Mouse (Mus musculus): ENCODE data around the gene Zfp872.
A peak's percentile ranks its signal among the peaks of the same experiment; 100 is the strongest.
"Not testable (repeated sequence)": the region's sequence is repeated elsewhere in the genome, so short reads cannot be mapped to it uniquely, and the experiment has no call there.

Zfp872 gene

DNA sequence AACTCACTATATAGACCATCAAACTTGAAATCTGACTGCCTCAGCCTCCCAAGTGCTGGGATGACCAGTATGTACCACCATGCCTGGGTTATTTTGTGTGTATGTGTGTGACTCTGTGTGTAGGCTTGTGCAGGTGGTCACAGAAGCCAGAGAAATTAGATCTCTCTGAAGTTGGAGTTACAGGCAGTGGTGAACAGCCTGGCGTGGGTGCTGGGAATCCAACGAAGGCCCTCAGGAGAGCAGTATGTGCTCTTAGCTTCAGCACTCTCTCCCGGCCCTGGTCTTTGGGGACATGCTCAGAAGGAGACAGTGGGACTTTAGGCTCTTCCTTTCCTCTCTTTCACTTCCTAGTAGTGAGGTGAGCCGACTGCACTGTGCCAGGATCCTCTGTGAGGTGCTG, 15.6 kb upstream of the Zfp872 start:
- no peak for DNase-seq

DNA sequence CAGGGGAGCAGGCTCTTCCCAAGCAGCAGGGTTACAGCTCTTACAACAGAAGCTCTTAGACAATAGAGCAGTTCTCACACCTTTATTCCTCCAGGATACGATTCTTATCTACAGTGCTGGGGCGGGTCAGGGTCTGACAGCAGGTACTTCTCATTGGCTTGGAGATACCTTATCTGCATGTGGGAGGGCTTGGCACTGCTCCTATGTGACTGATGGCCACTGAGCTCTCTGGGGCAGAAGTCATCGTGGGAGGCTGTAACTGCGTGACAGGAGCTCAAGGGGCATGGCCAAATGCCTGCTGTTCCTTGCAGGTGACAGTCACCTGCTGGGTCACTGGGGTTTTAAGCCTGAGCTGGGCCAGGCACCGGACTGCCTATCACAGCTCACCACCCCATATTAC, 8.5 kb downstream of the Zfp872 start:
- no peak for DNase-seq

DNA sequence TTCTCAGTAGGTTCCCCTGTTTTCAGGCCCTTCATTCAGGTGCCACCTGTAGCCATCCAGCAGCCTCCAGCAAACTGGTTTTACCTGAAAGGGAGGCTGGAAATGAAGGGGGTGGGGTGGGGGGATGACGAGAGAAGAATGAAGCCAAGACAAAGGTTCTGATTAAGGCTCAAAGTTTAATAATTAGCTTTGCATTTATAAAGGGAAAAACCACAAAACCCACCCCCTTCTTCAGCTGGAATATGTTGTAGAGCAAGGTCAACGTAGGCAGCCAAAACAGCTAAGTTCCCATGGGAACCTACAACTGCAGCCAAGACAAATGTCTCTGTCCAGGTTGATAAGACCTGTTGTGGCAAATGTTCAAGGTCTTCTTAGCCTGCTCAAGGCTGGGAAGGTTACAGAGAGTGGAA, 25.9 kb downstream of the Zfp872 start:
- DNase-seq: no peak

DNA sequence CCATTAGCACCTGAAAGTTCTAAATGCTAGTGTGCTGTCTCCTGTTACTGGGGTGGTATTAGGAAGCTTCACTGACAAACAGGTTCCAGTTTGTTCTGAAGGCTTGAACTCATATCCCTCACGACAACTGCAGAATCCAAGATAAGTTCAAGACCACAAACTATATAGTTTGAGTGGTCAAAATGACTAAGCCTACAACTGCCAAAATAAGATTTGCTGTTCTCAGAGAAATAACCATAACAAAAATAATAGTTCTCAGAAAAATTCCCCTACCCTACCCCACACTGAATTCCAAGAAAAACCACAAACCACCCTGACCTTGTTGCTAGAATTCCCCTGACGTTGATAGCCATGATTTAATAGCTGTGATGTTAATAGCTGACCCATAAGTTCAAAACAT, 26.7 kb downstream of the Zfp872 start:
- DNase-seq: no peak

DNA sequence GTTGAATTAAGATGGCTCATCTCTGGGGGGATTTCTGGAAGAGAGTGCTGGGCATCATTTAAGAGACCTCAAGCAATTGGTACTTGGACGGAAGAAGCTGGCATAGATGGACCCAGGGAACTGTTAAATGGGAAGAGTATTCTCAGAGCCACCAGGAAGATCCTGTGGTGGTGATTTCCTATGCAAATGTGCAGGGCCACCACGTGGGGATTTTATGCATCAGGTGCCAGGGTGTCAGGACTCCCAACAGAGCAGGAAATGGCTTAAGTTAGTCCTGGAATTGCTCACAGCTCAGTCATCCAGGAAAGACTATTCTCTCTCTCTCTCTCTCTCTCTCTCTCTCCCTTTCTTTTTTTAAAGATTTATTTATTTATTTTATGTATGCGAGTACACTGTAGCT, 28.8 kb downstream of the Zfp872 start:
- DNase-seq: no peak

DNA sequence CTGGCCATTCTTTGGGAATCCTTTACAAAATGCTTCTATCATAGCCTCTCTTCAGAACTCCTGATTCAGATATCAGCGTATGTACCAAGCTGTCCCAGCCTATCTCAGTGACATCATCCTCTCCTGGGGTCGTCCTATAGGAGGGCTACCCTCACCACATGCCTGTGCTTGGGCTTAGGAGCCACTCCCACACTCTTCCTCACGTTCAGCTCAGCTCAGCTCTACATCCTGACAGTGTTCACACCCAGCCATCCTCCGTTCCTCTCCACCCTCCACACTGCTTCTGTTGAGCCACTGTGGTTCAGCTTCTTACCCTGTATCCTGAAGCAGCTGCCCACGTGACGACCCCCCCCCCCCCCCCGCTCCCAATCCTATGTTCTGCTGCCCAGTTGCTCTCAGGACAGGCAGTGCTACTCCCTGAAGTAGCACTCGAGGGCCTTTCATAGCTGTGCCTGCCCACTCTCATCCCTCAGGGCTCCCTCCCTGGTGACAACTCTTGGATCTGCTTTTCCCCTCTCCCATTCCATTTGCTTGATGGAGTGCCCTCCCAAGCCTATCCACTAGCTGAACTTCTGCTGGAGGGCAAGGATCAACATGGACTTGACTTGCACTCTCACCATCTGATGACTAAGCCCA, 30.1 kb downstream of the Zfp872 start:
- no peak for DNase-seq

DNA sequence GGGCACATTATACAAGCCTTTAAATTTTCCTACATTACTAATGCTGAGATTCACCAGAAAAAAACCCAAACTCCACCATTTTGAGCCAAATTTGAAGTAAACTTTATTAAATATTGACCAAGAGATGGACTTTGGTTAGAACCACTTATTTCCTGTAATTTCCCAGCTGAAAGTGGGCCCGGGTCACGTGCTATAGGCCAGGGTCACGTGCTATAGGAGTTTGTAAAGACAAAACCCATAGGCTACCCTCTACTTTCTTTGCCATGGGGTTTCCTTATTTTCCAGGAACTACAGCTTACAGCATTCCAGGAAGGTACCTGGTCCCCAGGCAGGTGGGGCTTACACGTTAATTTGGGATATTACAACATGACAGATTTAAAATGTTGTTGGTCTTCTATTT, 36.2 kb downstream of the Zfp872 start:
- no peak for DNase-seq

DNA sequence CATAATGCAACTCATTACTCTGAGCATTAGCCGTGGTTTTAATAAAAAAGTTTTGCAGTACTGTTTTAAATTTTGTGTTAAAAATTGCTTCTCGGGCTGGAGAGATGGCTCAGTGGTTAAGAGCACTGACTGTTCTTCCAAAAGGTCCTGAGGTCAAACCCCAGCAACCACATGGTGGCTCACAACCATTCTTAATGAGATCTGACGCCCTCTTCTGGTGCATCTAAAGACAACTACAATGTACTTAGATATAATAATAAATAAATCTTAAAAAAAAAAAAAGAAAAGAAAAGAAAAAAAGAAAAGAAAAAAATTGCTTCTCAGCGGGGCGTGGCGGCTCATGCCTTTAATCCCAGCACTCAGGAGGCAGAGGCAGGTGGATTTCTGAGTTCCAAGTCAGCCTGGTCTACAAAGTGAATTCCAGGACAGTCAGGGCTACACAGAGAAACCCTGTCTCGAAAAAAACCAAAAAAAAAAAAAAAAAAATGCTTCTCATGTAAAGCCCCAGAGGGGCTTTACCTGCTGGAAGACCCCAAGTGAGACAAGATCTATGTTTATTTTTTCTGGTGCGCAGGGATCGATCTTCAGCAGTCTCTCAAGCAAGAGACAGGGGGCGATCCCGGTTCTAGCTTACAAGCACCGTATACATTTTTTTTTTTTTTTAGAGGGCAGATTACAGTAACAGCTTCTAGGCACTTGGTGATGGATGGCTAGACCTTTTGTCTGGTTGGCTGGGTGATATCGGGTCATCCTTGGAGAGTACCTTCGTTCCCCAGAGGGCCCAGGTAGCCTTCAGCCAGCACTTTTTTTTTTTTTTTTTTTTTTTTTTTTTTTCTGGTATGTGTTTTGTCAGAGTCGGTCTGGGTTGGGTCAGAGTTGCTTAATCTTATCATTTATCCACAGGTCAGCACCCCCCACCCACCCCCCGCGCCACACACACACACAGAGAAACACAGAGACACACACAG, 36.9 kb downstream of the Zfp872 start:
- peak; percentile 50 to 61 for DNase-seq

DNA sequence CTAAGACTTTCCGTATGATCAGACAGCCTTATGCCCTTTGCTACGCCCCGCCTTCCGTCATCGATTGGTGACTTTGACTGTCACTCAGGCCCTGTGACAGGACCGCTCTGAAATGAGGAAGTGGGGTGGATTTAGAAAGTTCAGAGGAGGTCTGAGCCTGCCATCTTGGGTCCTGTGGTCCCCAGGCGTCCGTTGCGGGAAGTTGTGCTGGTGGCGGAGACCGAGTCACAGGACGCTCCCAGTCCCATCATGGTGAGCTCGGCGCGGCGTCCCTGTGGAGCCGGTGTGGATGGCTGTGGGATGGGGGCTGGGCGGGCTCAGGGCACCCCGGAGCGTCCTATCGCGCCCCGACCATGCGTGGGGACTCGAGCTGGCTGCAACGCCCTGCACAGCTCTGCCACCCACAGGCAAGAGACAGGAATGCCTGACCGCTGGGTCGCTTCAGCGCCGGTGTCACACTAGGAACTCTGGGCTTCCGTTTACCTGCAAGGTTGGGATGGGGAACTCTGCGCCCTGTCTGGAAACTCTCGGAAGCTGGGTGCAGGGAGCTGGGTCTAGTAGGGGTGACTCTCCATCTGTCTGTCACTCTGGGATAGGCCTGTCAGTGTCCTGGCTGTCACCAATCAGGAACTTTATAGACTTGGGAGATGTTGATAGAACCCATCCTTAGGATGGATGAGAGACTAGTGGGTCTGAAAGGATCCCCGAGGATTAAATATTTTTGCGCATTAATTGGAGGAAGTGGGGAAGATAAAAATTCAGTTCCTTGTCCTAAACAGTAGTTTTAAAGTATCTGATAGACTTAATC, 37.9 kb downstream of the Zfp872 start, which contains the start of gene Zfp809:
Gene Zfp809 (plus strand): TSS at position 134 of the 808 bp plus-strand sequence.
- DNase-seq: peak; percentile 99 to 100

DNA sequence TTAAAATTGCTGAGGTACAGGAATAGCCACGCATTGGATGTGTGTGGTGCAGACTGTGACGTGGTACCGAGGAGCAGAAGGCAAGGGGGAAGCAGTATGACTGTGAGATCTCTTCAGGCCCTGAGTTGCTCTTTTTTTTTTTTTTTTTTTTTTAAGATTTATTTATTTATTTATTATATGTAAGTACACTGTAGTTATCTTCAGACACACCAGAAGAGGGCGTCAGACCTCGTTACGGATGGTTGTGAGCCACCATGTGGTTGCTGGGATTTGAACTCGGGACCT, 38.4 kb downstream of the Zfp872 start:
- not testable (repeated sequence) for DNase-seq

DNA sequence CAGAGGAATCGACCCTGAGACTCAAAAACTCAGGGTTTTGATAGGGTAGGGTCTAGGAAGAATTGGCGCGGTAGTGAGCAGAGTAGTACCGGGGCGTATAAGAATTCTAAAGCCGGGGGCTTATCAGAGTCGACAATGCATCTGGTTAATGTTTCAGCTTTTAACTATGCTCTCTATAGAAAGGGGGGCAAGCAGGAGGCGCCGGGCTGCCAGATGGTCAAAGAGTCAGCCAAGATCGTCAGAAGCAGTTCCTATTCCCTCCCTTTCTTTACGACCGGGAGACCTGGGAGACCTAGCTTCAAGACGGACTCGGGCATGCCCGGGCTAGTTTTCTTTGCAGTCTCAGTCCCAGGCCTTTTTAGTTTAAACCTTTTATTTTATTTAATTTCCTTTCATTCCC, 39.0 kb downstream of the Zfp872 start:
- peak in 1 of 2 experiments; percentile 6 for DNase-seq

DNA sequence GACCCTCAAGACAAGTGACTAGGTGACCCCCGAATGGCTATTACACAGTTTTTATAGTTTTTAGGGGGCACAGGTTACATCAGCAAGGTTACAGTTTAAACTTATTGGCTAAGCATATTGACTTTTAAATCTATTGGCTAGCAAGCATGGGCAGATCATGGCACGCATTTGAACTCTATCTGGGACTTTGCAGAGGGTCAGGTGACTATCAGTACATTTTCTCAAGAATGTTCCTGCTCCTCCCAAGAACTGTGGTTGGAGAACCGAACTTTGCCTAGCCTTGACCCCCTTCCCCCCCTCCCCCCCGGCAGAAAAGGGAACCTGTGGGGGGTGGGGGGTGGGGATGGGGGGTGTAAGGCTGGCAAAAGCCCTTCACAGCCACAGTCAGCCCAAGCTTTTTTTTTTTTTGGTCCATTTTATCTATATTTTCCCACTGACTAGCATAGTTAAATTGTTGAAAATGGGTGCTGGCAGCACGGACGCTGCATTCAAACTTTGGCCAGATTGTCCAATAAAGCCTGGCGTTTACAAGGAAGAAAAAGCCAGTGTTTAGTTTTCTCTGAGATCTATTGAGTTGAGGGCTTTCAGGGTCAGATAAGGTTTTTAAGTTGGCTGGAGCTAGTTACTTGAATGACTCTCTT, 41.6 kb downstream of the Zfp872 start:
- DNase-seq: no peak

DNA sequence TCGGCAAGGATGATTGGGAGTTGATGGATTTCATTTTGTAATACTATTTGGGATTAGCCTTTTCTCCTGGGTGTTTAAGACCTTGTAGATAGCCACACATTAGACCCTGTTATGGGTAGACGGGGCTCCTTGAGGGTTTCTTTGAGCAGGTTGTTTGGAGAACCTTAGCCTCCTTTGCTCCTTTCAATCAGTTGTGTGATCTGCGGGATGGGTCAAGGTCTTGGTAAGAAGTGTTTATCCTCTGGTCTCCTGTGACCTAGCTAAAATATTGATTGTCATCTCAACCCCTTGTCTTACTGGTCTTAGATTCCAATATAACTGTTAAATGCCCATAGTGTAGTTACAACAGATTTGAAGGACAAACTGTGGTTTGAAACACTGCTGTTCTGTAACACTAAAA, 42.2 kb downstream of the Zfp872 start:
- no peak for DNase-seq

DNA sequence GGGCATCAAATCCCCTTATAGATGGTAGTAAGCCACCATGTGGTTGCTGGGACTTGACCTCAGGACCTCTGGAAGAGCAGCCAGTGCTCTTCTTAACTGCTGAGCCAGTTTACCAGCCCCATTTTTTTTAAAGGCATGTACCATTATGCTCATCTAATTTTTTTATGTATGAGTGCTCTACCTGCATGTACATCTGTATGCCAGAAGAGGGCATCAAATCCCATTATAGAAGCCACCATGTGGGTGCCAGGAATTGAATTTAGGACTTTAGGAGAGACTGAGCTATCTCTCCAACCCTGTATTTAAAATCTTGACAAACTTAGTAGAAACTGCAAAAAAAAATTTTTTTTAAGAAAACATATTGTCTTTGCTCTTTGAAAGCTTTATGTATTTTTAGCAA, 42.7 kb downstream of the Zfp872 start:
- DNase-seq: no peak

DNA sequence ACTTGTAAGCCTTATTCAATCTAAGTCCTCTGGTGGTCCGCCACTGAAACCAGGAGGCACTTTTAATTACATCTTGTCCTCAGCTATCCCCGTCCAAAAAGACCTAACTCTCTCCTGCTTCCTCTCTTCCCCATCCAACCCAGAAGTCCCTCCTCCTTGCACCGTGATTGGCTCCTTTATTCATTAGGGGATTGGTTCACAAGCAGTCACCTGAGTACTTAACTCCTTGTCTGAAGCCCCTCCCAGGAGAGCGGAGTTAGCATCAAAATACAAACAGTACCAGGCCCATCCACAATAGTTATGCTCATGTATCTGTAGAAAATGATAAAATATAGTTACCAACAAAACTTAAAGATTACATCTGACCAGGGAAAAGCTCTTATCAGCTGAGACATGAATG, 52.1 kb downstream of the Zfp872 start:
- no peak for DNase-seq

DNA sequence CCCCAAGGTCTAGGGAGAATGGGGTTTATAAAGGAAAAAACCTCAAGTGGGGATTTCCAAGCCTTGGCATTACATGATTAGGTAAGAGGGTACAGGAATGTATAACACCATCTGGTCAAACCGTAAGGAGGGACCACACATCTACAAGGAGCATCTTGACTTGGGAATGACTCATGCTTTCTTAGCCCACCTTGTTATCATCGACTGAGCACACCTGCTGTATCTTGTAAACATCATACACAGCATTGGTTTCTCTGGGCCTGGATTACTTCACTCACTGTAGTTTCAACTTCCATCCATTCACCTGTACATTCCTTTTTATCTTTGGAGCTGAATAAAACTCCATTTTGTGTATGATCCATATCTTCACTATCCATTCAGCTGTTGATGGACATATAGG, 56.4 kb downstream of the Zfp872 start:
- DNase-seq: no peak
